Mouse (Mus musculus) midbrain, embryonic 11.5 days (tissue): Measurements from ENCODE around the gene Lgalsl. TPM values are rescaled to one million over a fixed set of nuclear protein-coding genes. Genes with fewer than 3 reads are reported as not detected.

Source experiments
- ATAC-seq: fragments of 200-750 bp; cut with Nextera tagmentation; 2 replicates; pipeline ENCODE4 v1.8.0; 2017; ENCODE audit warnings: moderate TSS enrichment, moderate library complexity; ENCODE audit not compliant: low FRiP score
- DNase-seq: peaks from one replicate; pipeline ENCODE4 v3.0.0; 2015; ENCODE audit warnings: low spot score; ENCODE audit errors: missing footprints
- H3K27ac ChIP-seq: fragments of 300-500 bp; sonication (generic); 2 replicates; pipeline ENCODE4 v1.5.1; 2014; ENCODE audit warnings: low read depth, low read length
- H3K27me3 ChIP-seq: fragments of 300-500 bp; sonication (generic); 2 replicates; pipeline ENCODE4 v1.6.1; 2014; ENCODE audit warnings: mild to moderate bottlenecking, low read length, moderate library complexity, mixed read lengths; ENCODE audit not compliant: control insufficient read depth, insufficient read depth
- H3K36me3 ChIP-seq: fragments of 300-500 bp; sonication (generic); 2 replicates; pipeline ENCODE4 v1.6.1; 2014; ENCODE audit warnings: mild to moderate bottlenecking, low read length, moderate library complexity, mixed read lengths; ENCODE audit not compliant: control insufficient read depth, insufficient read depth
- H3K4me1 ChIP-seq: fragments of 300-500 bp; sonication (generic); 2 replicates; pipeline ENCODE4 v1.6.1; 2014; ENCODE audit warnings: low read length; ENCODE audit not compliant: control insufficient read depth, insufficient read depth
- H3K4me2 ChIP-seq: fragments of 300-500 bp; sonication (generic); 2 replicates; pipeline ENCODE4 v1.6.1; 2014; ENCODE audit warnings: mild to moderate bottlenecking, moderate library complexity
- H3K4me3 ChIP-seq: fragments of 300-500 bp; sonication (generic); 2 replicates; pipeline ENCODE4 v1.5.1; 2014; ENCODE audit warnings: low read depth, low read length
- H3K9ac ChIP-seq: fragments of 300-500 bp; sonication (generic); 2 replicates; pipeline ENCODE4 v1.6.1; 2014; ENCODE audit warnings: low read length
- H3K9me3 ChIP-seq: fragments of 300-500 bp; sonication (generic); 2 replicates; pipeline ENCODE4 v1.6.1; 2016; ENCODE audit warnings: low read length; ENCODE audit not compliant: control insufficient read depth
- WGBS: fragments of 180-500 bp; shearing (Covaris S2); extraction: QIAGEN DNeasy Blood & Tissue Kit; methylation state at CpG from one replicate; pipeline ENCODE4 v1.1.7; 2014; 5-methylcytosine and 5-hydroxymethylcytosine counted together
- polyA plus RNA-seq: library from polyadenylated mRNA; unstranded; fragments of >200 nt; fragmentation: Nextera tagmentation; extraction: Ambion mirVana; gene quantifications from 2 replicates; pipeline ENCODE4 v1.2.1, GENCODE M21; 2014

Lgalsl gene
- polyA plus RNA-seq, 1 experiment from 2014 or later, result 26.6 TPM

GRCm38 (mm10) chr11:20862101-20862500, 31.2 kb upstream of the Lgalsl start:
- H3K36me3 ChIP-seq, result no peaks in the 10 kb centered on the region
- no peaks in the 10 kb centered on the region for H3K27me3 ChIP-seq
- H3K9ac ChIP-seq, result no peak overlapping the region
- DNase-seq (no peak), ATAC-seq (no peak)
- no peak overlapping the region for H3K4me3 ChIP-seq
- H3K4me1 ChIP-seq, result peaks cover 5% of the 10 kb centered on the region
- WGBS, result 79% methylated on average over 5 of the region's 5 CpGs
- H3K9me3 ChIP-seq, result no peaks in the 10 kb centered on the region
- H3K27ac ChIP-seq, result no peak overlapping the region
- H3K4me2 ChIP-seq, result no peak overlapping the region

DNA sequence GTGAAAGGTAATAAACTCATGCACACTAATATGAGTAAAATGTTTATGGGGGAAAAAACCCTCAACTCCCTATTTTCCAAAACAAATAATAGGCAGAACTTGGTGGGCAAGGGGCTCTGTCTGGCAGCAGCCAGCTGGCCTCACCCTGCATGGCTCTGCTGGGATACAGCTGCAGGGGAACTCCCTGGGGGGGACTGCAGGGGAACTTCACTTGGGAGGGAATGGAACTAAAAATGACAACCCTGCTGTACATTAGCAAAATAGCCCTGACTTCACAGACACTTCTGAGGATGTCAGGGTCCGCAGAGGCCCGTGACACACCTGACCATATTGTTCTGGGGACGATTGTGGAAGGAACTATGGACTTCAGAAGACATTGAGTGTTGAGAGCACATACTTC, 29.5 kb upstream of the Lgalsl start:
- WGBS, result 91% methylated on average over 3 of the region's 3 CpGs
- no peak overlapping the region for H3K27ac ChIP-seq
- H3K4me3 ChIP-seq, result no peak overlapping the region
- no peaks in the 10 kb centered on the region for H3K36me3 ChIP-seq
- no peak overlapping the region for H3K4me2 ChIP-seq
- no peak overlapping the region for H3K9ac ChIP-seq
- no peak for ATAC-seq
- peaks cover 19% of the 10 kb centered on the region for H3K4me1 ChIP-seq
- no peaks in the 10 kb centered on the region for H3K27me3 ChIP-seq
- no peaks in the 10 kb centered on the region for H3K9me3 ChIP-seq
- no peak for DNase-seq

- Histone ChIP-seq H3K4me1 (peaks cover 22% of the 10 kb centered on the region), H3K4me3 (no peak overlapping the region), H3K27me3 (no peaks in the 10 kb centered on the region), H3K36me3 (no peaks in the 10 kb centered on the region), H3K9me3 (no peaks in the 10 kb centered on the region), H3K9ac (no peak overlapping the region), H3K27ac (no peak overlapping the region), H3K4me2 (no peak overlapping the region)
- 58% methylated on average over 6 of the region's 6 CpGs for WGBS
- ATAC-seq, result 0 out of 2 replicates have a peak, but pooled peaks have one; percentile 24
- no peak for DNase-seq
Measured at GRCm38 (mm10) chr11:20859858-20860257, 29.0 kb upstream of the Lgalsl start.

- no peak overlapping the region for H3K4me2 ChIP-seq
- H3K4me1 ChIP-seq, result peaks cover 26% of the 10 kb centered on the region
- H3K9ac ChIP-seq, result no peak overlapping the region
- H3K27ac ChIP-seq, result no peak overlapping the region
- H3K36me3 ChIP-seq, result no peaks in the 10 kb centered on the region
- peak; percentile 14; the same call in 1 of the 2 replicates for ATAC-seq
- no peak for DNase-seq
- 42% methylated on average over 9 of the region's 9 CpGs for WGBS
- H3K27me3 ChIP-seq, result no peaks in the 10 kb centered on the region
- H3K4me3 ChIP-seq, result no peak overlapping the region
- no peaks in the 10 kb centered on the region for H3K9me3 ChIP-seq
Measured at GRCm38 (mm10) chr11:20858921-20859668, 28.2 kb upstream of the Lgalsl start.

DNA sequence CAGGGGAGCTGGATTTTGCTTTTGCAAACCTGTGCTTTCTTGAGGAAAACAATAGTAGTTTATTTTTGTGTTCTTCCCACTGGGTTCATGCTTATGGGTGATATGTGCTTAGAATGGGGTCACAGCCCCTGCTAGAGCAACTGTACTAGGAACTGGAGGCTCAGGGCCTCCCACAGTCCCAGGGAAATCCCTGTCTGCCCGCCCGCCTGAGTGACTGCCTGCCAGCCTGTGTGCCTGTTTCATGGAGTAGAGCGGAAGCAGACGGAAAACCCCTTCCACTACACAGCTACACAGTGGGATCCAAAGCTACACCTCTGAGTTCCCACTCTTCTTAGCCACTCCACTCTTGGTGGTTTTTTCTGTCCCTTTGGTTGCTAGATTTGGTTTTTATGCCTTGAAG, 27.1 kb upstream of the Lgalsl start:
- Histone ChIP-seq H3K4me2 (no peak overlapping the region), H3K36me3 (no peaks in the 10 kb centered on the region), H3K4me3 (no peak overlapping the region), H3K9me3 (no peaks in the 10 kb centered on the region), H3K4me1 (peaks cover 35% of the 10 kb centered on the region), H3K9ac (no peak overlapping the region), H3K27ac (no peak overlapping the region), H3K27me3 (no peaks in the 10 kb centered on the region)
- no peak for ATAC-seq
- DNase-seq, result no peak
- WGBS, result 75% methylated on average over 4 of the region's 4 CpGs

DNA sequence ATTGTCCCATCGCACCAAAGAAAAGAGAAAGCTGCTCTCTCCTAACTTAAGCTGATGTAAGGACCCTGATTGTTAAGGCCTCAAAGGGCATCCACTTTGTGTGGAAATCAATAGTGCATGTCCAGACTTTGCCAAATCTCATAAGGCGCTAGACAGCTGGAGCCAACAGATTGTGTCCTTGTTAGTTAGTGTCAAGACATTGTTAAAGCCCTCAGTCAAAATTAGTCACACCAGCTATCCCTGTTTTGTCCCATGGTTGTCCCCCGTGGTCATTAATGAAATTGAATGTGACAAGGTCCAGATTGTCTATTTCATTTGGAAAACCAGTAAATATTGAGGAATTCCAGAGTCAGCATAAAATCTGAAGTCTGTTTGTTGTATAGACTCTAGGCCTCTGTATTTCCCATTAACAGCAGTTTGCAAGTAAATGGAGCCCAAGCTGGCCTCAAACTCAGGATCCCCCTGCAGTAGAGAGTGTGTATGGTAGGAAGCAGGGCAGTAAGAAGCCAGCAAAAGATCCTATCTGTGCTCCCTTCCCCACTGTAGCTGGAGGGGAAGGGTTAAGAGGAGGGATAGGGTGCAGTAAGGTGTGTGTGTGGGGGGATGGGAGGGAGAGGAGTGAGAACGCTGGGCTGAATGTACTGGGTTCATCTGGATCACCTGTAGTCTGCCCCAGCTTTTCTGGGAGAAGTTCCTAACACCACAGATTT, 23.3 kb upstream of the Lgalsl start:
- peaks cover 3% of the 10 kb centered on the region; the same call in 1 of the 2 replicates for H3K27me3 ChIP-seq
- H3K36me3 ChIP-seq, result no peaks in the 10 kb centered on the region
- no peak overlapping the region for H3K9ac ChIP-seq
- 26% methylated on average over 4 of the region's 4 CpGs for WGBS
- H3K4me2 ChIP-seq, result no peak overlapping the region
- H3K4me3 ChIP-seq, result no peak overlapping the region
- DNase-seq, result peak; percentile 90
- H3K9me3 ChIP-seq, result no peaks in the 10 kb centered on the region
- peaks cover 34% of the 10 kb centered on the region for H3K4me1 ChIP-seq
- H3K27ac ChIP-seq, result no peak overlapping the region; the same call in 1 of the 2 replicates
- peak; percentile 84 for ATAC-seq

DNA sequence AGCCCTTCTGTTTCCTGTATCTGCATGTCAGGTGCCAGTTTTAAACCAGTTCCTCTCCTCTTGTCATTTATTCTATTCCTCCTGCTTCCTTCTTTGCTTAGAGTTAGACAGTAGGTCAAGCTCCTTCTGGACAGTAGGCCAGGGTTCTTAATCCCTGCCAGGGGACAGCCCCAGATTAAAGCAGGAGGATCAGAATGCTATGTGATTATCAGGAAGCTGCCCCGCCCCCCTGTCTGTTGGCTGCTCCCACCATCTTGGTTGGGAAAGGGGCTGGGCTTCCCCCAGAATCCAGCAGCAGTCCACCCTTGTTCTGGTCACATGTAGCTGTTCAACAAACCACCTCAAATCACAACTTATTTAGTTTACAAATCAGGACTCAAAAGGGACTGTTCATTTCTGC, 19.3 kb upstream of the Lgalsl start:
- peaks cover 16% of the 10 kb centered on the region for H3K4me1 ChIP-seq
- no peak overlapping the region for H3K4me2 ChIP-seq
- H3K4me3 ChIP-seq, result no peak overlapping the region

GRCm38 (mm10) chr11:20849403-20849802, 18.5 kb upstream of the Lgalsl start:
- ATAC-seq (no peak), DNase-seq (no peak)
- H3K9me3 ChIP-seq, result no peaks in the 10 kb centered on the region
- WGBS, result 80% methylated on average over 5 of the region's 5 CpGs
- no peak overlapping the region for H3K4me3 ChIP-seq
- peaks cover 3% of the 10 kb centered on the region; the same call in 1 of the 2 replicates for H3K27me3 ChIP-seq
- no peaks in the 10 kb centered on the region for H3K36me3 ChIP-seq
- no peak overlapping the region for H3K4me2 ChIP-seq
- peaks cover 14% of the 10 kb centered on the region for H3K4me1 ChIP-seq
- H3K9ac ChIP-seq, result no peak overlapping the region
- H3K27ac ChIP-seq, result no peak overlapping the region

More for the DNA sequence above, 19.3 kb upstream of the Lgalsl start:
- Histone ChIP-seq H3K27me3 (peaks cover 3% of the 10 kb centered on the region; the same call in 1 of the 2 replicates), H3K9me3 (no peaks in the 10 kb centered on the region), H3K36me3 (no peaks in the 10 kb centered on the region), H3K27ac (no peak overlapping the region), H3K9ac (no peak overlapping the region)
- DNase-seq, result no peak
- WGBS, result 86% methylated on average over 1 of the region's 1 CpGs
- no peak for ATAC-seq

DNA sequence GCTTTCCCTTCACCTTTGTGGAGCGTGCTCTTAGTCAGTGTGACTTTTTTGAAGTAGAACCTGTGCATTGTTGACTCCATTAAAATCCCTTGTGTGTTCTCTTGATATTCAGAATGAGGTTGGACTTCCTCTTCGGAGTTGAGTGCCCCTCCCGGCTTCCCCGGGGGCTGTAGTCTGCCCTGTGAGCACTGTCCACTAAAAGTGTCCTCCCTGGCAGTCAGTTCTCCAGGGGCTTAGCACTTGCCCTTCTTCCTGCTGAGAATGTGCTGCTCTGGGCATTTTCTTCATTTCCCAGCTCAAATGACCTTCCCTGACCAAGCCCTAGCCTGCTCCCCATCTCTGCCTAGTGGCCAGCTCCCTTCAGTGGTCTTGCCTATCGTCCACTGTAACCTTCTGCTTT, 6.5 kb upstream of the Lgalsl start:
- Histone ChIP-seq H3K36me3 (no peaks in the 10 kb centered on the region), H3K9me3 (no peaks in the 10 kb centered on the region), H3K27me3 (peaks cover 6% of the 10 kb centered on the region), H3K9ac (no peak overlapping the region), H3K4me1 (no peaks in the 10 kb centered on the region), H3K4me3 (no peak overlapping the region), H3K4me2 (no peak overlapping the region), H3K27ac (no peak overlapping the region)
- 87% methylated on average over 5 of the region's 5 CpGs for WGBS
- DNase-seq (no peak), ATAC-seq (no peak)
